Mouse (Mus musculus) heart, postnatal 36 days (tissue): ENCODE measurements around the gene Tsks. TPM values are rescaled to one million over a fixed set of nuclear protein-coding genes. Genes with fewer than 3 reads are reported as not detected.
A peak's percentile ranks its signal among the peaks of the same experiment; 100 is the strongest.

ENCODE experiments used
- DNase-seq, 2 experiments: peaks; one replicate each; pipeline ENCODE4 v3.0.0; 2021 to 2022
- intact Hi-C: fragments of 180-260 bp; cut with DNase I; formaldehyde crosslinking; loops from one replicate; pipeline ENCODE4 v1.15.1; 2025
- total RNA-seq, 2 experiments: library from RNA; stranded (reverse); gene quantifications; 2 replicates each; pipeline ENCODE4 v1.2.3; 2021

Tsks gene
- total RNA-seq, 2 experiments from 2014 or later, result not detected

DNA sequence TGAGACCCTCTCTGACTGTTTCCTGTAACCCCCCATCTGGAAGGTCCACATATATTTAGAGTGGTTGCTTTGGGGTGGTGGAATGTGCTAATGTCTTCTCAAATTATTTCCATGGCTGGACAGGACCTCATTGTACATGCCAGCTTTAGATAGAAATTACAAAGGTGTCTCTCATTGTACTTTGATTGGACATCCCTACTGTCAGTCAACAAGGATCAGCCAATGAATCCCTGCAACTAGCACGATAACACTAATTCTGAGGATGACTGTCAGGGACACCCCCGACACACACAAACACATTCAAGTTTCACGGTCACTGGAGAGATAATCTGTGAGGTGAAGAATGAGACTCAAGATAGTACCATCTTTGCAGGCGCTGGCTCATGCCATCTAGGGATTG is 4.3 kb upstream of the Tsks start:
- intact Hi-C loops, result no loop called here
- DNase-seq, result no peak

DNA sequence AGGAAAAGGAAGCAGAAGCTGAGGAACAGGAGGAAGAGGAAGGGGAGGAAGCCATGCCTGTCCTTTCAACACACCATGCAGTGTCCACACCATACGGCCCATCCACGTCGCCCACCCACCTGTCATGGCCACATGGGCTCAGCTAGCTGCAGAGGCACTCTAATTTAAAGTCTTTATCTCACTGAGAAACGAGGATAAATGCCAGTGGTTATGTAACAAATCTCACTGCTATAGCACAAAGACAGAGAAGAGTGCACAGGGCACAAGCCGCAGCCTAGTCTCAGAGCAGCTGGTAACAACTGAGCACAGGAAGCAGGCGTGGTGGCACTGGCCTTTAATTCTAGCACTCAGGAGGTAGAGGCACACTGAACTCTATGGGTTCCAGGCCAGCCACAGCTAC is 6.9 kb downstream of the Tsks start:
- DNase-seq, result no peak
- intact Hi-C loops, result no loop called here

DNA sequence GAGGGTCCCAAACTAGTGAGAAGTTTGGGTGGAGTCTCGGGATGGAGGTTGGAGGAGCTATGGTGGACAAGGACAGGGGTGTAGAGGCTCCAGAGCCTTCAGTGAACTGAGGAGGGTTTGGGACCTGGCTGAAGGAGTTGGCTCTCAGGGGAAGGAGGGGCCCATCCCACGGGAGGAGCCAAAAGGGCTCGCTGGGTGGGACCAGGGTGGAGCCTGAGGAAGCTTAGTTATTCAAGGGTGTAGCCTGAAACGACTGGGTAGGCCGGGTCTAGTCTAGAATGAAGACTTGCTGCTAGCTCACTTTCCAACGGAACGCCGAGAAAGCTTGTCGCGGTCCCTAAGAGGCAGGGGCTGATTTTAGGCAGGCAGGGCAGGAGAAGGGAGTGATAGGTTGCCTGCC is 9.0 kb downstream of the Tsks start:
- DNase-seq, result peak; percentile 71
- intact Hi-C loops, result loop anchor here (1.0 kb wide), 1 partner anchor 22 kb away; no protein-coding TSS in a partner anchor

DNA sequence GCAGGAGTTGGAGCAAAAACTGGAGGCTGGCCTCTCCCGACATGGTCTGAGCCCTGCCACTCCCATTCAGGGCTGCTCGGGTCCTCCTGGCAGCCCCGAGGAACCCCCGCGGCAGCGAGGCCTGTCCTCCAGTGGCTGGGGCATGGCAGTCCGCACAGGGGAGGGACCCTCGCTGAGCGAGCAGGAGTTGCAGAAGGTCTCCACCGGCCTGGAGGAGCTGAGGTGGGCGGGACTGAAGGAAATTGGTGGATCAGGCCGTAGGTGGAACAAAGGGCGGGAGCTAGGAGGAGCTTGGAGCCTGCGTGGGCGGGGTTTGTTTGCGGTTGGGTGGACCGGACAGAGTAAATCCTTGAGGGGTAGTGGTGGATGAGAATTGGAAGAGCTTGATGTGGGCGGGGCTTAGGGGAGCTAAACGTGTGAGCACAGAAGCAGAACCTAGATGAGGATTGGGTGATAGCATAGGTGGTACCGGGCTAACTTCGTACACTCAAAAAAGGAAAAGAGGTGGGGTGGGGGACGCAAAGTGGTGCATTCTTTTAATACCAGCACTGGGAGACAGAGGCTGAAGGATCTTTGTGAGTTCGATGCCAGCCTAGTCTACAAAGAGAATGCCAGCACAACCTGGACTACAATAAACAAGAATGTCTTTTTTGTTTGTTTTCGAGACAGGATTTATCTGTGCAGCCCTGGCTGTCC is 9.8 kb downstream of the Tsks start:
- peak; percentile 90 for DNase-seq
- intact Hi-C loops, result loop anchor here (1.0 kb wide), 1 partner anchor 22 kb away; no protein-coding TSS in a partner anchor

DNA sequence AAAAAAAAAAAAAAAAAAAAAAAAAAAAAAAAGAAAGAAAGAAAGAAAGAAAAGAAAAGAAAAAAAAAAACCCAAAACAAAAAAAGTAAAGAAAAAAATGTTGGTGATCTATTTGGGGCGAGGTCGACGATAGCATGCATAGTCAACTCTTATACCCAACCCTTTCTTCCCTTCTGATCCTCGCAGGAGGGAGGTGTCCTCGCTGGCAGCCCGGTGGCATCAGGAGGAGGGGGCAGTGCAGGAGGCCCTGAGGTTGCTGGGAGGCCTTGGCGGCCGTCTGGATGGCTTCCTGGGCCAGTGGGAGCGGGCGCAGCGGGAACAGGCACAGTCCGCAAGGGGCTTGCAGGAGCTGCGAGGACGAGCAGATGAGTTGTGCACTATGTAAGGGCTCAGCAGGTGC is 10.6 kb downstream of the Tsks start:
- intact Hi-C loops, result no loop called here
- DNase-seq, result no peak

DNA sequence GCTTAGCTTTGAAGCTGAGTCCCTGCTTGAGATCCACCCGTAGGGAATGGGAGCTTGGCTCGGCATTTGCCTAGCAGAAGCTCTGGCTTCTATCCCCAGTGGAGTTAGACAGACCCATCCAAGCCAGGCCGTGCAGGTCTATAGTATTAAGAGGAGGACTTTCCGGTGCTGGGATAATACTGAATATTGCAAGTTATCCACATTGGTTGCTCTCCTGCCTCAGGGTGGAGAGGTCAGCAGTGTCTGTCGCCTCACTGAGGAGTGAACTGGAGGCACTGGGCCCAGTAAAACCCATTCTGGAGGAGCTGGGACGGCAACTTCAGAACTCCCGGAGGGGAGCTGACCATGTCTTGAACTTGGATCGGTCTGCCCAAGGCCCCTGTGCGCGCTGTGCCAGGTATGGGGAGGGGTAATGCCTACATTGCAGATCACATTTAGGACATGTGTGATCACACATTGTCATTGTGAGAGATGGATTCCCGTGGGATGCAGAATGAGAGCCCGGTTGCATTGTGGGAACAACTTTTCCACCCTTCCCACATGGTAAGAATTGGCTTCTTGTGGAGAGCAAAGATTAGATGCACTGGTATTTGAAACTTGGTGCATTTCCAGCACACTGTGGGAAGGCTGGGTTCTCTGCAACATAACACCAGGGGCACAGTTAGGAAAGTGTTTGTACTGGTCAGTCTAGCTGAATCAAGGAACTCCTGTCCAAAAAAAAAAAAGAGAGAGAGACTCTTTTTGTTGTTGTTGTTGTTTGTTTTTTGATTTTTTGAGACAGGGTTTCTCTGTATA is 11.3 kb downstream of the Tsks start:
- DNase-seq, result no peak
- intact Hi-C loops, result no loop called here

DNA sequence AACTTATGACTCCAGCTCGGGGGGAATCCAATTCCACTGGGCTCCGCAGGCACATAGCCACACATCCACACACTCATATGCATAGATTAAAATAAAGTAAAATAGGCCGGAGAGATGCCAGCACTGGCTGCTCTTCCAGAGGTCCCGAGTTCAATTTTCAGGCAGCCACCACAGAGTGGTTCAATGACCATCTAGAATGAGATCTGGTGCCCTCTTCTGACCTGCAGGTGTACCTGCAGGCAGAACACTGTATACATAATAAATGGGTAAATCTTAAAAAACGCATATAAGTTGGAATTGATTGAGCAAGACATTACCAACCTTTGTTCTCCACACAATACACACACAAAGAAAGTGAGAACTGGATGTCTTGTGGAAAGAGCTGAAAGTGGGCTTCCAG is 12.6 kb downstream of the Tsks start:
- intact Hi-C loops, result loop anchor here (5.0 kb wide), 1 partner anchor 233 kb away; no protein-coding TSS in a partner anchor
- DNase-seq, result no peak

DNA sequence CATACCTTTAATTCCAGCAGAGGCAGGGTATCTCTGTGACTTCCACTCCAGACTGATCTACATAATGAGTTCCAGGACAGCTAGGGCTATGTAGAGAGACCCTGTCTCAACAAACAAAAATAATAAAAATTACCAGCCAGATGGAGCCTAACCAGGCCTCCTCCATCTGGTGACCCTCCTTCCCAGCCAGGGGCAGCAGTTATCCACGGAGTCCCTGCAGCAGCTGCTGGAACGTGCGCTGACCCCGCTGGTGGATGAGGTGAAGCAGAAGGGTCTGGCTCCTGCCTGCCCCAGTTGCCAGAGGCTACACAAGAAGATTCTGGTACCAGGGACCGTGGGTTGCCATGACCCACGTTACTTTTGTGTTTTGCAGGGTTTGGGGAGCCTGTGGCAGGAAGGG is 13.3 kb downstream of the Tsks start:
- no peak for DNase-seq
- intact Hi-C loops, result loop anchor here (5.0 kb wide), 1 partner anchor 234 kb away; no protein-coding TSS in a partner anchor

DNA sequence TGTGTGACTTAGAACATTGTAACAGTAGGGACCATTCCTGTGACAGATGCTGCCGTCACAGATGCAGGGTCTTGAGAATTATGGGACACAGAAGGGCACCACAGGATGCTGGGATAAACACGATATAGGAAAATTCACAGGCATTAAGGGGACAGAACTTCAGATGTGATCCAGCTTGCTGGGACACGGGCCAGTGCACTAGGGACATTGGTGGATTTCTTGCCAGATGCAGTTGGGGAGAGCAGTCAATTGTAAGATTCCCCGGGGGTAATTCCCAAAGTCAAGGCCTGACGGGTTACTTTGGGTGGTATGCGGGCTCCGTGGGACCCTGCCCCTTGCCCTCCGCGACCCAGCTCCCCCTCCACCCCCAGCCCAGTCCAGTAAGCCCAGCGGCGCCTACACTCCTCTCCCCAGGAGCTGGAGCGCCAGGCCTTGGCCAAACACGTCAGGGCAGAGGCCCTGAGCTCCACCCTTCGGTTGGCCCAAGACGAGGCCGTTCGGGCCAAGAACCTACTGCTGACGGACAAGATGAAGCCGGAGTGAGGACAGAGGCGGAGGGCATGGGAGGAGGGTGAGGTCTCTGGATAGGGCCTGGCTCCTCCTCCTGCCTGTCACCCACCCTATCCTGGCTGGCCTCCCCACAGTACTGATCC is 14.3 kb downstream of the Tsks start:
- DNase-seq, result peak; percentile 64 to 66
- intact Hi-C loops, result loop anchor here (5.0 kb wide), 1 partner anchor 235 kb away; no protein-coding TSS in a partner anchor

DNA sequence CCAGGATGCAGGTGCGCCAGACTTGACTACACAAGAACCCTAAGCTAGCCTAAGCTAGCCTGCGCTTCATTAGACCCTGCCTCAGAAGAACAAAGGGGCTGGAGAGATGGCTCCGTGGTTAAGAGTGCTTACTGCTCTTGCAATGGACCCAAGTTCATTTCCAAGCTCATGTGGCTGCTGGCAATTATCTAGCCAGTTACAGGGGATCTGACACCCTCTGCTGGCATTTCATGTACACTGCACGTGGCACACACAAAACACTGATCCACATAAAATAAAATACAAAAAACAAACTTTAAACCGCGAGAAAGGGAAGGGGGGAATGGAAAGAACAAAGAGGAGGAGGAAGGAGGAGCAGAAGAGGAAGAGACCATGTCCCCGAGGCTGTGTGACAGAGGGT is 15.2 kb downstream of the Tsks start:
- intact Hi-C loops, result loop anchor here (2.0 to 5.0 kb wide), 2 partner anchors 57 to 236 kb away; no protein-coding TSS in a partner anchor

DNA sequence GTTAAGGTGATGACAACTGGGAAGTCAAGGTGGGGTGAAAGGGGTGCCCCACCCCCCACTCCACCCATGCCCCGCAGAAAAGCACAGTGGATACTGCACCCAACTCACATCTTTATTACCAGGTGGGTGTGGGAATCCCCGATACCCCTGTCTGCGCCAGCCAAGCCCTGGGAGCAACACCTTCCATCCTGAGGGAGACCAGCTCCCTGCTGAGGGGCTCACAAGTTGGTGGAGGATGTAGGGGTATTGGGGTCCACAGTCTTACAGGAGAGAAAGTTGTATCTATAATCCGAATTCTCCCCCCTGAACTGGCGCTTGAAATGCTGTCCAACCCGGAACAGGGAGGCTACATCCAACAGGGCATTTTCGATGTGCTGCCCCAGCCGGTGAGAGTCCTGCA is 16.3 kb downstream of the Tsks start:
- intact Hi-C loops, result loop anchor here (2.0 to 5.0 kb wide), 2 partner anchors 58 to 237 kb away; no protein-coding TSS in a partner anchor
- no peak for DNase-seq

More for the DNA sequence above, 15.2 kb downstream of the Tsks start:
- DNase-seq, result peak; percentile 36 to 48

DNA sequence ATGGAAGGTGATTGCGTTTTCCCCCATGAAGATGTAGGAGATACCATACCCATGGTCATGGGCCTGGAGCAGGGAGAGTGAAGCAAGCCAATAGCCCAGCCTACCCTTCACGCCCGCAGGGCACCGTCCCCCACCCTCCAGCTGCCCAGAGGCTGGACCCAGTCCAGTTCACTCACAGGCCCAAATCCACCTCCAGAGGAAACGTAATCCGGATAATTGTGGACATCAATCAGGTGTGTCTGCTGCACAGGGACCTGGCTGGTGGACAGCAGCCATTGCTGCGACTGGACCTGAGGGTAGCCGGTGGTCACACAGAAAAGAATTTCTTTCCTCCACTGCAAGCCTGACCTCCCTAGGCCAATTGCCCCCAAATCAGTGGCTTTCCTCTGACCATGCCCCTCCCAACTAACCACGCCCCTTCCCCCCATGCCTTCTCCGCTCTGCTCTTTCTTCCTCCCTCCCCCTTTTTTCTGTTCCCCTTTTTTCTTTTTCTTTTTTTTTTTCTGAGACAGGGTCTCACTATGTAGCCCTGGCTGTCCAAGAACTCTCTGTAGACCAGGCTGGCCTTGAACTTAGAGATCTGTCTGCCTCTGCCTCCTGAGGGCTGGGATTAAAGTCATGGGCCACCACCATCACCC is 17.0 kb downstream of the Tsks start:
- intact Hi-C loops, result loop anchor here (2.0 to 5.0 kb wide), 2 partner anchors 59 to 238 kb away; no protein-coding TSS in a partner anchor
- DNase-seq, result no peak

DNA sequence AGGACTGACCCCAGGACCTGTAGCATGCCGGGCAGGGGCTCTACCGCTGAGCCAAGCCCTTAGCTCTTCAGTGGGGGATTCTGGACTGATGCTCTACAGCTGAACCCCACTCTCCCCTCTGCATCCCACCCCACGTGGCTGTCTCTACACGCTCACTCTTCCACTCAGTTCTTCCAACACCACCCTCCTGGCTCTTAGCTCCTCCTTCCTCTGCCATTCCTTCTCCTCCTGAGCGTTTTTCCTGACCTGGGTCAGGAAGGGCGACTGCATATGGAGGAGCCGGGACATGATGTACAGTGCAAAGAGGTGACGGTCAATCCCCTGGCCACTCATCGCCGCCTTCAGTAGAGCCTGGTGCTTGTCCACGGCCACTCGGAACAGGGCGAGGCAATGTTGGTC is 17.5 kb downstream of the Tsks start:
- no peak for DNase-seq
- intact Hi-C loops, result no loop called here

DNA sequence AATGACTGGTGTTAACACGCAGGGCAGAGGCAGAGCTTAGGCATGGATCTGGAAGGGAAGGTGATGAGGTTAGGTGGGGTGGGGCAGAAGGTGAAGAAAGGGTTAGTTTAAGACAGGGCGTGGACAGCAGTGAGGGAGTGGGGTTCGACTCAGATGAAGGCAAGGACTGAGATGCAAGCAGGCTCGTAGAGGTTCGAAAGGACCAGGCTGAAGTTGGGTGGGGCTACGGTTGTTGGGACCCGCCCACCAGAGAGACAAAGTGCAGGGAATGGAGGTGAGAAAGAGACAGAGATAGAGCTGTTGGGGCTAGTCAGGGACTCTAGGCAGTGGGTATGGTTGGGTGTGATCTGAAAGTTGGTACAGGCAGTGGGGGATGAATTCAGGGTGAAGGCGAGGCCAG is 19.3 kb downstream of the Tsks start:
- intact Hi-C loops, result no loop called here

DNA sequence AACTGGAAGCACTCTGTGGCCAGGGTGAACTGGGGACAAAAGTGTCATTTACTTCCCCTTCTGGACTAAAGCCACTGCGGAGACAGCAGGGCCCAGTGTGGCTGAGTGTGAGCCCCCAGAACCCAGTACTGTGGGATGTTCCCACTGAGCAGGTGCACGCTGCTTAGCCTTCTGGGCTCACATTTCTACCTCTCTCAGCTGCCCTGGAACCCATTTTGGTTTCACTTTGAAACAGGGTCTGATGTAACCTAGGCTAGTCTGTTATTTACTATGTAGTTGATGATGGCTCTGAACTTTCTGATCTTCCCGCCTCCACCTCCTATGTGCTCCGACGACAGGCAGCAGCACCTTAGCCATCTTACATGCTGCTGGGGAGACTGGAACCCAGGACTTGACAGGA is 19.8 kb downstream of the Tsks start:
- DNase-seq, result no peak
- intact Hi-C loops, result no loop called here

More for the DNA sequence above, 19.3 kb downstream of the Tsks start:
- DNase-seq, result no peak

DNA sequence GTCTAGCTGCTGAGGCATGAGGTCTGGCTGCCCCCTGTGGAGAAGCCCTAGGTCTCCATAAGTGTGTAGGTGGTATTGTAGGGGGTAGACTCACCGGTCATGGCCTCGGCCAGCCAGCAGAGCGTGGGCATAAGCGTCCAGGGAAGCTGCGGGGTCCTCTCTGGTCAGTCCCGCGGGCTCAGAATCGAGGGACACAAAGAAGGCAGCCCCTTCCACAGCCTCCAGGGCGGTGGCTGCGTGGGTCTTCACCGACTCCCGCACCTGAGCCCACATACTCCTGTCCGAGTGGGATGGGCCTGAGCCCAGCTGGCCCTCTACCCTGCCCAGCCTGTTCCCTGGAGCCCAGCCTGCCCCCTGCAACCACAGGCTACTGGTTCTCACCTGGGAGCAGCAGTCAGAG is 22.0 kb downstream of the Tsks start:
- intact Hi-C loops, result no loop called here
- no peak for DNase-seq

DNA sequence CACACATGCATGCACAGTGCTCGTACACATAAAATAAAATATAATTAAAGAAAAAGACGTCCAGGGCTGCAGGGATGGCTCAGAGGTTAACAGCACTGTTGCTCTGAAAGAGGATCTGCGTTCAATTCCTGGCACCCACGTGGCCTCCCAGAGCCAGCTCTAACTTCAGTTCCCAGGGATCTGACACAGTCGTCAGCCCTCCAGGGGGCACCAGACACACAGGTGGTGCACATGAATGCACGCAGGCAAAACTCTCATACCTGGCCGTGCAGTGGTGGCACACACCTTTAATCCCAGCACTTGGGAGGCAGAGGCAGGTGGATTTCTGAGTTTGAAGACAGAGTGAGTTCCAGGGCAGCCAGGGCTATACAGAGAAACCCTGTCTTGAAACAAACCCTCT is 23.0 kb downstream of the Tsks start:
- DNase-seq, result no peak
- intact Hi-C loops, result no loop called here

DNA sequence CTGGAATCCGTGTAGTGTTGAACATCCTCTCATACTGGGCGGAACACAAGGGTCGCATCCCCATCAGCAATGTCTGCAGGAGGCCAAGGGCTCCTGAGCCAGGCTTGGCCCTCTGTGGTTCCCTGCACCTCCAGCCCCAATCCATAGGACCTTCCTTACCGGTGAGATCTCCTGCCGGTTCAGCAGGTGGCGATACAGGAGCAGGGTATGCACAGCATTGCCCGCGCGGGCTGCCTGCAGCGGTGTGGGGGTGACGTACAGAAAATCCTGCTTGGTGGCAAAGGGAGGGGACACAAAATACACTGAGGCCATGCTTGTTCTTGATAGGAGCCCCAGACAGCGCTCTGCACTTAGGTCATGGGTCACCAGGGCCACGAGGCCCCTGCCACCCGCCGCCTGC is 23.6 kb downstream of the Tsks start:
- DNase-seq, result no peak
- intact Hi-C loops, result no loop called here

DNA sequence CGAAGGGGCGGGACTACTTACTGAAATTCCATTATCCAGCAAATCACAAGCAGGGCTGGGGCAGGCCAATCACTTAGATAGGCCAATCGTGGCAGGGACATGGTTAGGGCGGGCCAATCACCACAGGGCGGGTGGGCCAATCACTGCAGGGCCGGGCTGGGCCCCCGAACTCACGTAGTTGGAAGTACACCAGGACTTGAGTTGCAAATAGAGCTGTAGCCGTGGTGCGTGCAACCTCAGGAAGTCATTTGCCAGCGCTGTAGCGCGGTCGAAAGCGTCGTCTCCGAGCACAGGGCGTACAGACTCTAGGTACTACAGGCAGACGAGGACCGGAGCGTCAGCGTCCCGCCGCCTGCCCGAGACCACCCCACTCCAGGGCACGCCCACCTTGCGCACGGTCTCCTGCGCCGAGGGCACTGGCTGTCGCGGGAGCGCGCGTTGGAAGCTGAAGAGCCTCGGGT is 27.3 kb downstream of the Tsks start:
- intact Hi-C loops, result no loop called here
- peak; percentile 68 to 79 for DNase-seq

DNA sequence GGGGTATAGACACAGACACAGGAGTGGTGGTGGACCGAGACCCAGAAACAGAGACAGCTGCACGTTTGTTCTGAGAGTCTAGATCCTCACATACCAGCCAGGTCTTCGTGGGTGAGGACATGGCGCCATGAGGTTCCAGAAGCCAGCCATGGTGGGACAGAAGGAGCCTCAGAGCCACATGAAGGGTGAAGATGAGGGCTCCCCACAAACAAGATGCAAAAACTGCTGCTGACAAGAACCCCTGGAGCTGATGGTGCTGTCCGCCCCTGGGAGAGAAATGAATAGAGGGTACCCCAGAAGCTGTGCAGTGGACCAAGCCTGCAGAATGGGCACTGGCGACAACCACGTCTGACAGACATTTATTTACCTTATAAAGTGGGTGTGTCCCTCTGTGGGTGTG is 28.1 kb downstream of the Tsks start:
- intact Hi-C loops, result no loop called here
- DNase-seq, result no peak
